Comparison of ENCODE assay signal across 7 mouse cellular contexts in genomic region chr5:147957592-147958271, GRCm38 (mm10). TPM values are rescaled to one million over a fixed set of nuclear protein-coding genes. Genes with fewer than 3 reads are reported as not detected.
DNase-seq lines count a peak whose midpoint lies in the region; TF ChIP-seq lines count a peak whose summit lies in the region.

No protein-coding gene starts in this region.

- no peak for TF ChIP-seq CTCF in small intestine, adult 2 months (IDR thresholded peaks at IDR 0.05; ENCODE audit: extremely low read depth, insufficient read length, insufficient replicate concordance, low read depth, low read length)

- H3K36me3 ChIP-seq in small intestine, adult 2 months (ENCODE audit: control insufficient read depth, insufficient read depth, low read length) = no peaks in the 10 kb centered on the region

- H3K27me3 ChIP-seq in small intestine, adult 2 months (ENCODE audit: control insufficient read depth, insufficient read depth, low read length) = peaks cover 25% of the 10 kb centered on the region

- H3K4me1 ChIP-seq in small intestine, adult 2 months (ENCODE audit: control insufficient read depth, insufficient read depth, insufficient read length, low read length) = peaks cover 6% of the 10 kb centered on the region

- peak; percentile 17 for DNase-seq in adrenal gland, adult 8-10 months
- DNase-seq in cerebellum, adult 8-10 months = peak; percentile 82
- DNase-seq in frontal cortex, postnatal 25 days (ENCODE audit: low spot score in 2 of 2) = peak; percentile 83 to 88
- peak; percentile 6 for DNase-seq in induced T-regulatory cell, adult 2 months (ENCODE audit: low read depth)
- DNase-seq in left cerebral cortex, adult 18-20 months (ENCODE audit: low spot score in 2 of 2) = peak; percentile 92
- peak; percentile 38 for DNase-seq in lung, postnatal 10 days

- peak overlapping the region; percentile 56 for H3K4me3 ChIP-seq in small intestine, adult 2 months (ENCODE audit: low read depth, low read length)

- H3K27ac ChIP-seq in small intestine, adult 2 months (ENCODE audit: insufficient read depth, low read depth, low read length) = no peak overlapping the region

- WGBS in small intestine, adult 2 months = 1% methylated on average over 42 of the region's 42 CpGs

- TF ChIP-seq POLR2A in small intestine, adult 2 months (IDR thresholded peaks at IDR 0.05; ENCODE audit: low read depth, low read length) = no peak

RNA-seq across cellular contexts. Expression of gene Mtus2, which starts 0.6 kb away (rescaled TPM):
- total RNA-seq in adrenal gland, adult 8-10 months (2022) = 1 to 10 TPM; 3.2 to 4.7 (median 3.8) TPM
- 10 to 100 TPM; 37.8 to 39.5 TPM for total RNA-seq in left cerebral cortex, adult 18-20 months (2021)
- 1.8 and 3.9 TPM in 2 replicates for polyA plus RNA-seq in small intestine, adult 2 months (2012; rRNA removed)

Comparison
In these comparisons a context has a peak if more than half of its experiments do, and no peak if none do; other contexts are left out.
1. DNase-seq: peak in every context shown above with its lines; median percentile 92 in left cerebral cortex, adult 18-20 months; 86 in frontal cortex, postnatal 25 days; 82 in cerebellum, adult 8-10 months; 38 in lung, postnatal 10 days; 17 in adrenal gland, adult 8-10 months; 6 in induced T-regulatory cell, adult 2 months.
2. RNA of gene Mtus2, which starts 0.6 kb away (total RNA-seq): 37.8 to 39.5 TPM in left cerebral cortex, adult 18-20 months; 3.2 to 4.7 TPM in adrenal gland, adult 8-10 months; every median in the first group is over 4 times any median in the second.